Mouse (Mus musculus) left cerebral cortex, adult 11 months (tissue): Measurements from ENCODE around the gene Cyp27b1.
"Not testable (repeated sequence)": the region's sequence is repeated elsewhere in the genome, so short reads cannot be mapped to it uniquely, and the experiment has no call there.

ENCODE experiments used
- DNase-seq: peaks from one replicate; pipeline ENCODE4 v3.0.0; 2022; ENCODE audit warnings: low spot score

The Cyp27b1 gene

GRCm38 (mm10) chr10:127069281-127070189 is 21.5 kb downstream of the Cyp27b1 start:
- no peak for DNase-seq

GRCm38 (mm10) chr10:127070190-127071121 is 22.4 kb downstream of the Cyp27b1 start, which contains the start of gene Tspan31:
Gene Tspan31 (minus strand): TSS chr10:127070264.
- peak; percentile 94 for DNase-seq

- DNase-seq: no peak
Measured at GRCm38 (mm10) chr10:127071203-127071602, 23.2 kb downstream of the Cyp27b1 start.

GRCm38 (mm10) chr10:127072270-127072669 is 24.2 kb downstream of the Cyp27b1 start:
- DNase-seq: not testable (repeated sequence)

- not testable (repeated sequence) for DNase-seq
Measured at GRCm38 (mm10) chr10:127072969-127073368, 24.9 kb downstream of the Cyp27b1 start.

GRCm38 (mm10) chr10:127073981-127074380 is 25.9 kb downstream of the Cyp27b1 start:
- no peak for DNase-seq

- no peak for DNase-seq
Measured at GRCm38 (mm10) chr10:127075080-127075479, 27.0 kb downstream of the Cyp27b1 start, which contains the start of gene Agap2. Gene Agap2 (plus strand): TSS chr10:127075284.

GRCm38 (mm10) chr10:127075651-127076050 is 27.6 kb downstream of the Cyp27b1 start:
- DNase-seq: no peak

GRCm38 (mm10) chr10:127076082-127076481 is 28.0 kb downstream of the Cyp27b1 start:
- DNase-seq: no peak

- no peak for DNase-seq
Measured at GRCm38 (mm10) chr10:127077515-127077914, 29.5 kb downstream of the Cyp27b1 start.

GRCm38 (mm10) chr10:127078001-127078676 is 30.1 kb downstream of the Cyp27b1 start:
- peak; percentile 73 for DNase-seq

- no peak for DNase-seq
Measured at GRCm38 (mm10) chr10:127078677-127079575, 30.9 kb downstream of the Cyp27b1 start.

- no peak for DNase-seq
Measured at GRCm38 (mm10) chr10:127079665-127080391, 31.8 kb downstream of the Cyp27b1 start.

GRCm38 (mm10) chr10:127080901-127081780 is 33.1 kb downstream of the Cyp27b1 start:
- DNase-seq: no peak

GRCm38 (mm10) chr10:127081996-127082620 is 34.1 kb downstream of the Cyp27b1 start:
- DNase-seq: no peak

- no peak for DNase-seq
Measured at GRCm38 (mm10) chr10:127083292-127083914, 35.4 kb downstream of the Cyp27b1 start.

GRCm38 (mm10) chr10:127083915-127084306 is 35.9 kb downstream of the Cyp27b1 start:
- DNase-seq: no peak

- no peak for DNase-seq
Measured at GRCm38 (mm10) chr10:127085052-127085451, 37.0 kb downstream of the Cyp27b1 start.
